Mouse (Mus musculus): ENCODE results near the gene Opa3. TPM values are rescaled to one million over a fixed set of nuclear protein-coding genes. Genes with fewer than 3 reads are reported as not detected.
A peak's percentile ranks its signal among the peaks of the same experiment; 100 is the strongest.

The Opa3 gene
- polyA plus RNA-seq, 1 experiment from 2014 or later = 17.3 TPM

DNA sequence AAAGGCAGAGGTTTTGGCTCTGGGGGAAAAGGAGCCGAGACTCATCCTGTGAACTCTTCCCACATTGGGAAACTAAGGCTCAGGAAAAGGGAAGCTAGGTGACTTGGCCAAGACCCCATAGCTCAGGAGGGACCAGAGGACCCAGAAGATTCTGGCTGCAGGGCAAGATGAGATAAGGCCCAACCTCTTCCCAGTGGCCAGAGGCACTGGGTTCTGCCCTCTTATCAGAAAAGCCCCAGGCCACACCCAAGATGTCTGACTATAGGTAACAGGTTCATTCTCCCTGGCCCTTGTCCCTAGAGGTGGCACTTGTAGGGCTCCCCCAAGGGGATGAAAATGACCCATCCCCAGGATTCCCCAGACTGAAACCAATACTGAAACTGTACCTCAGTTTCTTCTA lies 18.7 kb downstream of the Opa3 start:
- Histone ChIP-seq H3K4me1 (replicated peaks) (peaks cover 56% of the 10 kb centered on the region), H3K36me3 (peaks cover 28% of the 10 kb centered on the region), H3K4me3 (replicated peaks) (no peak overlapping the region), H3K9me3 (replicated peaks) (no peaks in the 10 kb centered on the region), H3K27me3 (no peaks in the 10 kb centered on the region), H3K9ac (peak overlapping the region; percentile 43; the same call in 1 of the 2 replicates), H3K27ac (peak overlapping the region; percentile 88), H3K4me2 (peak overlapping the region; percentile 51)
- DNase-seq = no peak
- ATAC-seq (ENCODE audit: low read depth) = peak; percentile 86
- WGBS (ENCODE audit: insufficient replicate concordance) = 58% methylated on average over 1 of the region's 1 CpGs

DNA sequence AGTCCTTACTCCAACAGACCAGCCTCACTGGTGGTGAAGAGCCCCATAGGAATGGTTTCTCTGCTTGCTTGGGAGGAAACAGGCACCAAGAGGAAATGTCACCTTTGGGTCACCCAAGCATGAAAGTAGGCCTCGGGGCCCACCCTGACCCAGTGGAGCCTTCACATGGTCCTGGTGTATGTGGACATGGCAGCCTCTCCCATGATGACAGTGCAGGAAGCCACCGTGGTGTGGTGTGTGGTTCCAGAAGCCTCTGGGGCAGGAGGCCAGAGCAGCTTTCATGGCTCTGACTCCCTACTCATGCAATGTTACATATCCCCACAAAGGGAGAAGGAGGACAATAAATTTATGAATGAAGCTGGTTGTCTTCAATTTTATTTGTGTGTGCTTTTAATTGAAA lies 19.4 kb downstream of the Opa3 start:
- Histone ChIP-seq H3K4me2 (peak overlapping the region; percentile 51), H3K4me1 (replicated peaks) (peaks cover 55% of the 10 kb centered on the region), H3K27ac (peak overlapping the region; percentile 88), H3K36me3 (peaks cover 28% of the 10 kb centered on the region), H3K9me3 (replicated peaks) (no peaks in the 10 kb centered on the region), H3K27me3 (no peaks in the 10 kb centered on the region), H3K9ac (peak overlapping the region; percentile 43; the same call in 1 of the 2 replicates), H3K4me3 (replicated peaks) (no peak overlapping the region)
- 82% methylated on average over 2 of the region's 2 CpGs for WGBS (ENCODE audit: insufficient replicate concordance)
- ATAC-seq (ENCODE audit: low read depth) (no peak), DNase-seq (peak; percentile 51)

DNA sequence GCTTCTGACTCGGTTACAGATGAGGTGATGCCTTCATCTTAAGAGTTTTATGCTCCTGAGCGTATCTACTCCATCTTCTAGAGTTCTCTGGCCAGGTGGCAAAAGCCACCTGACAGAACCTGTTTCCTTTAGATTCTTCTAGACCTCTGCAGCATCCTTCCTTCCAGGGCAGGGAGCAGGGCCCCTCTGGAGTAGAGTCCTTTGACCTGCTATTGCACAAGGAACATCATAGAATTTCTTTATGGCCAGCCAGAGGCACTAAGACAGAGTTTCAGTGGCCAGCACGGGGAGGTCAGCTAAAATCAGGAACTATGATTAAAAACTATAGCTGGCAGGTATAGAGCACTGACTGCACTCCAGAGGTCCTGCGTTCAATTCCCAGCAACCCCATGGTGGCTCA lies 23.9 kb downstream of the Opa3 start:
- Histone ChIP-seq H3K4me3 (replicated peaks) (no peak overlapping the region), H3K27me3 (no peaks in the 10 kb centered on the region), H3K4me1 (replicated peaks) (peaks cover 32% of the 10 kb centered on the region), H3K9me3 (replicated peaks) (no peaks in the 10 kb centered on the region), H3K27ac (no peak overlapping the region), H3K9ac (no peak overlapping the region), H3K4me2 (no peak overlapping the region), H3K36me3 (peaks cover 30% of the 10 kb centered on the region)
- ATAC-seq (ENCODE audit: low read depth) (no peak), DNase-seq (no peak)
- WGBS (ENCODE audit: insufficient replicate concordance) = 73% methylated on average over 4 of the region's 4 CpGs

DNA sequence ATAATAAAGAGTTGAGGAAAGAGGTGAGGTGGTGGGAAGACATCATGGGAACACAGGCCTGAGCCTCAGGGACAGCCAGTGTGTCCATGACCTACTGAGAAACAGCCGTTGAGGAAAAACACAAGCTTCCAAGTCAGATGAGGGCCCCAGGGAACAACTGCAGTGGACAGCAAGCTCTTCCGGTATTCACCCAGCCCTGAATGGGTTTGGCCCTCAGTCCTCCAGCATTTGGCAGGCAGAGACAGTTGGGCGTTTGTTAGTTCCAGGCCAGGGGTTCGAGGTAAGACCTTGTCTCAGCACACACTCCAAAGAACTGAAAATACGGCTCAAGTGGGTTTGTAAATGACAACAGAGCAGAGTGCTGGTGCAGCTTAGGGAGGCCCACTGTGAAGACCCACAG lies 25.3 kb downstream of the Opa3 start:
- Histone ChIP-seq H3K9me3 (replicated peaks) (no peaks in the 10 kb centered on the region), H3K27ac (0 out of 2 replicates have a peak overlapping the region, but pooled peaks have one; percentile 20), H3K4me2 (no peak overlapping the region), H3K4me1 (replicated peaks) (peaks cover 38% of the 10 kb centered on the region), H3K36me3 (peaks cover 35% of the 10 kb centered on the region), H3K9ac (no peak overlapping the region), H3K27me3 (no peaks in the 10 kb centered on the region), H3K4me3 (replicated peaks) (no peak overlapping the region)
- WGBS (ENCODE audit: insufficient replicate concordance) = 58% methylated on average over 5 of the region's 5 CpGs
- ATAC-seq (ENCODE audit: low read depth) = no peak
- DNase-seq = no peak

DNA sequence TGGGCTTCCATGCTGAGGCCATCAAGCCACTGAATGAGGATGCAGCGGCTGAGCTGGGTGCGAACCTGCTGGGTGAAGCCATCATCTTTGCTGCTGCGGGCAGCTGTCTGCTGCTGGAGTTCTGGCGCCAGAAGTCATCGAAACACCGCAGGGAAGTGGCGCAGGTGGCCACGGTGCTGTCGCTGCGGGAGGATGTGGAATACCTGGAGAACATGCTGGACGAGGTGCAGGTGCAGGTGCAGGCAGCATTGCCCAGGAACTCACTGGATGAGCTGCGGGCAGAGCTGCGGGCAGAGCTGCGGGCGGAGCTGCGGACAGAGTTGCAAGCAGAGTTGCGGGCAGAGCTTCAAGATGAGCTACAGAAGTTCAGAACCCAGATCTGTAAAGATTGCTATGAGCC lies 27.3 kb downstream of the Opa3 start:
- no peak for ATAC-seq (ENCODE audit: low read depth)
- H3K27ac ChIP-seq = peak overlapping the region; percentile 15; the same call in 1 of the 2 replicates
- H3K4me3 ChIP-seq (replicated peaks) = no peak overlapping the region
- H3K9ac ChIP-seq = no peak overlapping the region
- 91% methylated on average over 17 of the region's 17 CpGs for WGBS (ENCODE audit: insufficient replicate concordance)
- H3K4me2 ChIP-seq = no peak overlapping the region
- peaks cover 41% of the 10 kb centered on the region for H3K4me1 ChIP-seq (replicated peaks)
- H3K36me3 ChIP-seq = peaks cover 55% of the 10 kb centered on the region
- no peaks in the 10 kb centered on the region for H3K9me3 ChIP-seq (replicated peaks)
- no peaks in the 10 kb centered on the region for H3K27me3 ChIP-seq
- DNase-seq = no peak

DNA sequence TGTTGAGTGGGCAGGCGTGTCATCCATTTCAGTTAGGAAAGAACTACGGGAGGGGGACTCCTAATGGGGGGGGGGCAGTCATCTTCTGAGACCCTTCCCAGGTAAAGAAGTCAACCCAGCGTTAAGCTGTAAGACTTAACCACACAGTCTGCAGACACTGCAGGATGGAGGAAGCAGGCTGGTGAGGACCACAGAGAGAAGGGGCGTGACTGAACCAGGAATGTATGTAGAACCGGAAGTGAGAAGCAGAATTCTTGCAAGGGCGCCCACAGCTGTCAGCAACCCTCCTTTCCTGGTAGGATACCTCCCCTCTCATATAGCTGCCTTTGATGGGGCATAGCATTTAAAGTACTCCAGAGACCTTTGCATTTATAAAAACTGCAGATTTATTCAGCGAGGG lies 28.4 kb downstream of the Opa3 start:
- H3K4me3 ChIP-seq (replicated peaks) = no peak overlapping the region
- H3K4me1 ChIP-seq (replicated peaks) = peaks cover 41% of the 10 kb centered on the region
- 0 out of 2 replicates have a peak overlapping the region, but pooled peaks have one; percentile 54 for H3K4me2 ChIP-seq
- DNase-seq = no peak
- peaks cover 66% of the 10 kb centered on the region for H3K36me3 ChIP-seq
- no peaks in the 10 kb centered on the region for H3K9me3 ChIP-seq (replicated peaks)
- WGBS (ENCODE audit: insufficient replicate concordance) = 74% methylated on average over 7 of the region's 7 CpGs
- no peak for ATAC-seq (ENCODE audit: low read depth)
- no peak overlapping the region for H3K9ac ChIP-seq
- no peak overlapping the region; the same call in 1 of the 2 replicates for H3K27ac ChIP-seq
- H3K27me3 ChIP-seq = no peaks in the 10 kb centered on the region

DNA sequence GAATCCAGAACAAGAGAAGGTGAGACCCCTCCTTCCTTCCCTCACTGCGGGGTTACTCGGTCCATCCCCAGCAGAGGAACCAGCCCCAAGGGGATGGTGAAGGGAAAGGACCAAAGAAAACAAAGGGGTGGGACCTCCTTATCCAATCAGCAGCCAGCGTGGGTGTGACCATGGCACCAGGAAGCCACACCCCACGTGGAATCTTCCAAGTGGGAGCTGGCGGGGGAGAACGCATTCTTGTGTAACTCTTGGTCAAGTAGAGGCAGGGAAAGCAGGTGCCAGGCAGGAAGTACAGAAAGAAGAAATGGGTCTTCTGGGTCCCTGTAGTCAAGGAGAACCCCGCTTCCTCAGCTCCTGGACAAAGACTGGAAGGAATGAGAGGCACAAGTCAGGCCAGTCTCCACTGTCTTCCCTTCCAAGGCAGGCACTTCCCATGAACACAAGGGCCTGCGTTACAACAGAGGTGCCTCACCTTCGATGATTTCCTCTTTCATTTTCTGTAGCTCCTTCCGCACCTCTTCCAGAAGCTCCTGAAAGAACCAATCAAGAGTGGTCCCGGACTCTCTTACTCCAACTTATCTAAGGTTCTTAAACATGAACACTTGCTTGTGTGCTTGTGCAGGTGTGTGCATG lies 29.4 kb downstream of the Opa3 start:
- 26% methylated on average over 11 of the region's 11 CpGs for WGBS (ENCODE audit: insufficient replicate concordance)
- Histone ChIP-seq H3K27me3 (no peaks in the 10 kb centered on the region), H3K4me2 (peak overlapping the region; percentile 54), H3K9me3 (replicated peaks) (no peaks in the 10 kb centered on the region), H3K36me3 (peaks cover 76% of the 10 kb centered on the region), H3K4me1 (replicated peaks) (peaks cover 37% of the 10 kb centered on the region), H3K4me3 (replicated peaks) (peak overlapping the region; percentile 26), H3K9ac (peak overlapping the region; percentile 18), H3K27ac (peak overlapping the region; percentile 80)
- ATAC-seq (ENCODE audit: low read depth) (peak; percentile 96), DNase-seq (peak; percentile 88)

DNA sequence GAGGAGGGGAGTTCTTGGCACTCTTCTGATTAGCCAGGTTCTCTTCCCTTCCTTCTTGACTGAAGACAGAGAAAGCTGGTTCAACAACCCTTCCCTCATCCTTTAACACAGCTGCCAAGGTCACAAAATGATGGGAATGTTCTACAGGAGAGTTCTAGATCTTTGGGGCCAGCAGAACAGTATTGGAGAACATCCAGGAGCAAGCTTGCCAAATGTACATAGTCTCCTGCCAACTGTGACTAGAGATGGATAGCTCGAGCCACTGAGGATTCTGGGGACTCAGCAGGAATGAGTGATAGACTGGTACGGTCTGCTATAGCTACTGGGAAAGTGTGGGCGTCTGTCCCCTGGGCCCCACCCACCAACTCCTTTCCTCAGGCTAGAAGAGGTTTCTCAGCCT lies 30.2 kb downstream of the Opa3 start:
- peaks cover 84% of the 10 kb centered on the region for H3K36me3 ChIP-seq
- no peaks in the 10 kb centered on the region for H3K9me3 ChIP-seq (replicated peaks)
- no peaks in the 10 kb centered on the region for H3K27me3 ChIP-seq
- peak overlapping the region; percentile 54 for H3K4me2 ChIP-seq
- peak overlapping the region; percentile 26; the same call in 1 of the 2 replicates for H3K4me3 ChIP-seq (replicated peaks)
- H3K4me1 ChIP-seq (replicated peaks) = peaks cover 36% of the 10 kb centered on the region
- no peak for ATAC-seq (ENCODE audit: low read depth)
- H3K27ac ChIP-seq = peak overlapping the region; percentile 80
- DNase-seq = no peak
- 70% methylated on average over 3 of the region's 3 CpGs for WGBS (ENCODE audit: insufficient replicate concordance)
- H3K9ac ChIP-seq = peak overlapping the region; percentile 18

DNA sequence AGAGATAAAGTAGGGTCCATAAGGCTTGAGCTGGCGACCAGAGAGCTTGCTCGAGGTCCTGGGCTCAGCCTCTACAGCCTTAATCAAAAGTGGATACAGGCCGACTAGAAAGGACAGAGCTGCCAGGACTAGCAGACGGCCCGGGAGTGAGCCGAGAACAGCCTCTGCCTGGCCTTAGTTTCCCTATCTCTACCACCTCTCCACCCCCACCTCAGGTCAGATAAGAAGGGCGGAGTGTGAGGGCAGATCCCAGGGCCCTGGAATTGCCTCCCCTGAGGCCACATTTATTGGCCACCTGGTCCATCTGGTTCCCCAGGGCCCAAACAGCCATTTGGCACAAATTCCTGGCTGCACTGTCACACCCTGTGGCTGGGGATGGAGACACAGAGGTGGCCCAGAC lies 37.0 kb downstream of the Opa3 start:
- ATAC-seq (ENCODE audit: low read depth) = peak; percentile 88
- Histone ChIP-seq H3K4me2 (peak overlapping the region; percentile 100), H3K4me3 (replicated peaks) (peak overlapping the region; percentile 40), H3K9ac (peak overlapping the region; percentile 72), H3K4me1 (replicated peaks) (peaks cover 71% of the 10 kb centered on the region), H3K27ac (peak overlapping the region; percentile 91), H3K9me3 (replicated peaks) (no peaks in the 10 kb centered on the region), H3K36me3 (peaks cover 55% of the 10 kb centered on the region), H3K27me3 (no peaks in the 10 kb centered on the region)
- DNase-seq = peak; percentile 56
- 7% methylated on average over 7 of the region's 7 CpGs for WGBS (ENCODE audit: insufficient replicate concordance)

DNA sequence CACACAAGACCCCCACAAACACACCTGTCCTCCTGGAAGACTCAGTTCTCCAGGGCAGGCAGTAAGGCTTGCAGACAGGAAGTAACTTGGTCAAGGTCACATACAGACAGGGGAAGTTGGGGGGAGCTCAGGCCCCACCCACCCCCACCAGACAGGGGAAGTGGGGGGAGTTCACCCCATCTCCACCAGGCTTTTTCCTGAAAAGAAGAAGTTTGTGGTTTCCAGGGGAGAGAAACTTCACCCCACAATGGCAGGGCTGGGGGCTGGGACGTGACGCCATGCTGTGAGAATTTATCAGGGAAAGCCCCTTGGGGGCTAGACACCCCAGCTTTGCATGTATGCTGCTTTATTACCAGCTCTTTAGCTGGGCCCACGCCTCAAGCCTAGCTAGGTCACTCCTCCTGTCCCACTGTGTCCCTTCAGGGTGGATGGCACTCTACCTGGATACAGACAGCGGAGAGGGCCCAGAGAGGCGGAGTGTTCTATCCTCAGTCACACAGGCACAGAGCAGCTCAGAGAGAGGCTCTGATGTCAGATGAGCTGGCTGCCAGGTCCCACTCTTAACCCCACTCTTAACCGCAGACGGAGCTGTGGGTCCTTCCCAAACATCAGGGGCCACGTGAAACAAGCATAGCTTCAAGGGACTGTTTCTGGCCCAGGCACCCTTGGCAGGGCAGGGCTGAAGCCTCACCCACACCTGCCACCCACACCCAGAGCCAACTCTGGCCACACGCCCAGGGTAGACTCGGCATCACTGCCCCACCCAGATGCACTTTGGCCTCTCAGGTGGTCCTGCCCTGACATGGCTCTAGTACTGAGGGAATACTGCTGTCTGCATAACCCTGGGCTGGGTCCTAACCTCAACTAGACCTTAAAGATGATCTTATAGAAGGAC lies 38.0 kb downstream of the Opa3 start:
- peaks cover 79% of the 10 kb centered on the region for H3K4me1 ChIP-seq (replicated peaks)
- ATAC-seq (ENCODE audit: low read depth) (0 out of 2 replicates have a peak, but pooled peaks have one; percentile 9), DNase-seq (no peak)
- H3K27me3 ChIP-seq = no peaks in the 10 kb centered on the region
- H3K36me3 ChIP-seq = peaks cover 45% of the 10 kb centered on the region
- WGBS (ENCODE audit: insufficient replicate concordance) = 38% methylated on average over 10 of the region's 10 CpGs
- H3K9ac ChIP-seq = peak overlapping the region; percentile 72
- peak overlapping the region; percentile 91 for H3K27ac ChIP-seq
- H3K4me3 ChIP-seq (replicated peaks) = peak overlapping the region; percentile 40
- no peaks in the 10 kb centered on the region for H3K9me3 ChIP-seq (replicated peaks)
- peak overlapping the region; percentile 100 for H3K4me2 ChIP-seq

DNA sequence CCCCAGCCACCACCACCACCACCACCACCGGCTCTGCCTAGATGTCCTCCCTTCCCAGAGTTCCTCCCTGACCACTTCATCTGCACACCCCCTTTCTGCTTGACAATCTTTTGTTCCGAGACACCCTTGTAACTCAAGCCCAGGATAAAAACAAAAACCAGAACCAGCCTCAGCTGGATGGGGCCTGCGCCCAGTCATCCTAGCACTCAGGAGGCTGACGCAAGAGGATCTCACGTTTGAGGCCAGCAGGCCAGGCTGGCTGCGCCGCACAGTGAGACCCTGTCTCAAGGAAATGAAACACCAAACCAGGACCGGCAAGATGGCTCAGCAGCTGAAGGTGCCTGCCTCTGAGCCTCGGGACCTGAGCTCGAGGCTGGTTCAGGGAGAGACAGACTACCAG lies 38.9 kb downstream of the Opa3 start:
- Histone ChIP-seq H3K4me2 (peak overlapping the region; percentile 100), H3K4me1 (replicated peaks) (peaks cover 79% of the 10 kb centered on the region), H3K4me3 (replicated peaks) (no peak overlapping the region), H3K27ac (peak overlapping the region; percentile 91), H3K27me3 (no peaks in the 10 kb centered on the region), H3K9ac (peak overlapping the region; percentile 72), H3K36me3 (peaks cover 36% of the 10 kb centered on the region), H3K9me3 (replicated peaks) (no peaks in the 10 kb centered on the region)
- DNase-seq (no peak), ATAC-seq (ENCODE audit: low read depth) (no peak)
- WGBS (ENCODE audit: insufficient replicate concordance) = 44% methylated on average over 10 of the region's 10 CpGs

Data from liver, embryonic 13.5 days (tissue).